Mouse (Mus musculus) bone marrow macrophage, adult 2 months (primary cell): ENCODE data around the gene Fah.

Experiments used
- CTCF ChIP-seq: IDR thresholded peaks from 2 replicates; pipeline ENCODE4 v1.5.1; 2012; ENCODE audit warnings: low read depth, mild to moderate bottlenecking, low read length, moderate library complexity
- POLR2A ChIP-seq: IDR thresholded peaks from 2 replicates; pipeline ENCODE4 v1.6.1; 2012; ENCODE audit warnings: mild to moderate bottlenecking, low read depth, low read length, borderline replicate concordance

DNA sequence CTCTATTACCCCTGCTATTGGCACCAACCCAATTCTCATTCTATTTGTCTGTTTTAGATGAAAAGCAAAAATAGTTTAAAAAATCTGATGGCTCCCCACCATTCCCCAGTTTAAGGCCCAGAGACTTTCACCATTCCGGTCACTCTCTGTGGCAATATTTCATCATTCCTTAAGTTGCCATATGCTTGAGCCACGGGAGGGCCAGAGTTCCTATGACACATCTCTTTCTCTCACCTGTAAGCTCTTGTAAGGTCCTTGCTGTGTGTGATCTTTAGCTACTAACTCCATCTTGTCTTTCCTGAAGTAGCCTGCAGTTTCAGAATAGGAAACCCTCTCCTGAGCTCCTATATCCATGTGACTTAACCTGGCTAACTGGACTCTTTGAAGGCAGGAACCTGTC is 12.4 kb upstream of the Fah start:
- TF ChIP-seq POLR2A = no peak
- TF ChIP-seq CTCF = no peak
